Mouse (Mus musculus): ENCODE data around the gene Olfr358. TPM values are rescaled to one million over a fixed set of nuclear protein-coding genes. Genes with fewer than 3 reads are reported as not detected.

Gene Olfr358
- polyA plus RNA-seq (2015; fragmentation: Nextera tagmentation; extraction: Ambion mirVana) = not detected in 2 replicates

- H3K4me3 ChIP-seq = no peak within 1 kb of the TSS
- no peak within 1 kb of the TSS for H3K9ac ChIP-seq
- H3K4me1 ChIP-seq (replicated peaks) = no peaks in the 10 kb centered on the region
- no peak for ATAC-seq (ENCODE audit: low read depth)
- H3K27me3 ChIP-seq = no peaks in the 10 kb centered on the region
- H3K36me3 ChIP-seq = no peaks in the 10 kb centered on the region
- peaks cover 23% of the 10 kb centered on the region; the same call in 1 of the 2 replicates for H3K9me3 ChIP-seq
- no peak within 1 kb of the TSS for H3K4me2 ChIP-seq
- H3K27ac ChIP-seq (replicated peaks) = no peak within 1 kb of the TSS
Measured at GRCm38 (mm10) chr2:37009235-37009634, at the start of gene Olfr358. Olfr358 (minus strand) TSS chr2:37009335.

DNA sequence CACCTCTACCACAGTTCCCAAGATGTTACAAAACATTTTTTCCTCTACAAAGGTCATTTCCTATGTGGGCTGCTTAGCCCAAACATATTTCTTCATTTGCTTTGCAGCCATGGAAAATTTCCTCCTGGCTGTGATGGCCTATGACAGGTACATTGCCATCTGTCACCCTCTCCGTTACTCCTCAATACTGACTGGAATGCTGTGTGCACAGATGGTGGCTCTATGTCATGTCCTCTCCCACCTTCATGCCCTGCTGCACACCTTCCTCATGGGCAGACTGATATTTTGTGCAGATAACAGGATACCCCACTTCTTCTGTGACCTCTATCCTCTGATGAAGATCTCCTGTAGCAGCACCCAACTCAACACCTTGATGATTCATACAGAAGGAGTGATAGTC is 12.1 kb downstream of the Olfr358 start:
- Histone ChIP-seq H3K27ac (replicated peaks) (no peak overlapping the region), H3K27me3 (no peaks in the 10 kb centered on the region), H3K4me1 (replicated peaks) (no peaks in the 10 kb centered on the region), H3K9me3 (peaks cover 20% of the 10 kb centered on the region), H3K4me2 (no peak overlapping the region), H3K9ac (no peak overlapping the region), H3K4me3 (no peak overlapping the region), H3K36me3 (no peaks in the 10 kb centered on the region)
- WGBS = 78% methylated on average over 1 of the region's 1 CpGs
- no peak for ATAC-seq (ENCODE audit: low read depth)

DNA sequence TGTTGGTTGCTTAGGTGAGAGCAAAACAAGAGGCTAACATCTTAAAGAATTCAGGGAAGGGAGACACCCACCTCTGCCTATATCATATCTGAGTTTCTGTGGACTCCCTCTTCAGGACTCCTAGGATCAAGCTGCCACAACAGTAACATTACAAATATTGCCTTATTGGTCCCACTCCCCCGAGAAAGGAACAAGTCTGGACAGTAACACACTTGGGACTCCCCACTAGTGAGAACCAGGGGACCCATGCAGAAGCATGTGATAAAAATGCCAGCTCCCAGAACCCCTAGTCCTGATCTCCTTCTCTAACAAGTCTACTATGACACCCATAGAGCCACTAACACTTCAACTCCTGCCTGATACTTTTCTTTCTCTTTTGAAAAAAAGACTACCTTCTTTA is 15.6 kb downstream of the Olfr358 start, which contains the start of gene Olfr357:
Olfr357 (plus strand) TSS at position 301 of the 400 bp plus-strand sequence.
- no peak within 1 kb of the TSS for H3K4me3 ChIP-seq
- H3K4me2 ChIP-seq = no peak within 1 kb of the TSS
- no peak for ATAC-seq (ENCODE audit: low read depth)
- H3K4me1 ChIP-seq (replicated peaks) = no peaks in the 10 kb centered on the region
- no peak within 1 kb of the TSS for H3K27ac ChIP-seq (replicated peaks)
- 53% methylated on average over 1 of the region's 1 CpGs for WGBS
- no peaks in the 10 kb centered on the region for H3K36me3 ChIP-seq
- no peaks in the 10 kb centered on the region for H3K27me3 ChIP-seq
- no peak within 1 kb of the TSS for H3K9ac ChIP-seq
- H3K9me3 ChIP-seq = peaks cover 20% of the 10 kb centered on the region

Other genes starting within 250 kb of the Olfr358 start
- not detected in 2 replicates for gene Olfr348, start 225.1 kb downstream of the Olfr358 start, polyA plus RNA-seq (2015; fragmentation: Nextera tagmentation; extraction: Ambion mirVana)
- gene Olfr50, start 218.8 kb downstream of the Olfr358 start, polyA plus RNA-seq (2015; fragmentation: Nextera tagmentation; extraction: Ambion mirVana) = not detected in 2 replicates
- not detected in 2 replicates for gene Olfr3, start 192.3 kb downstream of the Olfr358 start, polyA plus RNA-seq (2015; fragmentation: Nextera tagmentation; extraction: Ambion mirVana)
- not detected in 2 replicates for gene Olfr350, start 163.0 kb downstream of the Olfr358 start, polyA plus RNA-seq (2015; fragmentation: Nextera tagmentation; extraction: Ambion mirVana)
- not detected in 2 replicates for gene Olfr351, start 146.7 kb downstream of the Olfr358 start, polyA plus RNA-seq (2015; fragmentation: Nextera tagmentation; extraction: Ambion mirVana)
- gene Olfr352, start 140.9 kb downstream of the Olfr358 start, polyA plus RNA-seq (2015; fragmentation: Nextera tagmentation; extraction: Ambion mirVana) = not detected in 2 replicates
- not detected in 2 replicates for gene Olfr353, start 116.4 kb downstream of the Olfr358 start, polyA plus RNA-seq (2015; fragmentation: Nextera tagmentation; extraction: Ambion mirVana)
- gene Olfr354, start 103.7 kb downstream of the Olfr358 start, polyA plus RNA-seq (2015; fragmentation: Nextera tagmentation; extraction: Ambion mirVana) = not detected in 2 replicates
- gene Olfr355, start 80.4 kb downstream of the Olfr358 start, polyA plus RNA-seq (2015; fragmentation: Nextera tagmentation; extraction: Ambion mirVana) = not detected in 2 replicates
- gene Olfr356, start 72.2 kb downstream of the Olfr358 start, polyA plus RNA-seq (2015; fragmentation: Nextera tagmentation; extraction: Ambion mirVana) = not detected in 2 replicates
- gene Olfr357, start 15.5 kb downstream of the Olfr358 start, polyA plus RNA-seq (2015; fragmentation: Nextera tagmentation; extraction: Ambion mirVana) = not detected in 2 replicates
- not detected in 2 replicates for gene Olfr360, start 56.4 kb upstream of the Olfr358 start, polyA plus RNA-seq (2015; fragmentation: Nextera tagmentation; extraction: Ambion mirVana)
- gene Olfr361, start 80.0 kb upstream of the Olfr358 start, polyA plus RNA-seq (2015; fragmentation: Nextera tagmentation; extraction: Ambion mirVana) = not detected in 2 replicates
- gene Olfr362, start 108.6 kb upstream of the Olfr358 start, polyA plus RNA-seq (2015; fragmentation: Nextera tagmentation; extraction: Ambion mirVana) = not detected in 2 replicates
- gene Olfr364-ps1, start 130.0 kb upstream of the Olfr358 start, polyA plus RNA-seq (2015; fragmentation: Nextera tagmentation; extraction: Ambion mirVana) = not detected in 2 replicates
- not detected in 2 replicates for gene Olfr365, start 178.9 kb upstream of the Olfr358 start, polyA plus RNA-seq (2015; fragmentation: Nextera tagmentation; extraction: Ambion mirVana)
- not detected in 2 replicates for gene Olfr366, start 202.2 kb upstream of the Olfr358 start, polyA plus RNA-seq (2015; fragmentation: Nextera tagmentation; extraction: Ambion mirVana)